Comparison of ENCODE assay signal across 8 mouse cellular contexts in the genomic region with DNA sequence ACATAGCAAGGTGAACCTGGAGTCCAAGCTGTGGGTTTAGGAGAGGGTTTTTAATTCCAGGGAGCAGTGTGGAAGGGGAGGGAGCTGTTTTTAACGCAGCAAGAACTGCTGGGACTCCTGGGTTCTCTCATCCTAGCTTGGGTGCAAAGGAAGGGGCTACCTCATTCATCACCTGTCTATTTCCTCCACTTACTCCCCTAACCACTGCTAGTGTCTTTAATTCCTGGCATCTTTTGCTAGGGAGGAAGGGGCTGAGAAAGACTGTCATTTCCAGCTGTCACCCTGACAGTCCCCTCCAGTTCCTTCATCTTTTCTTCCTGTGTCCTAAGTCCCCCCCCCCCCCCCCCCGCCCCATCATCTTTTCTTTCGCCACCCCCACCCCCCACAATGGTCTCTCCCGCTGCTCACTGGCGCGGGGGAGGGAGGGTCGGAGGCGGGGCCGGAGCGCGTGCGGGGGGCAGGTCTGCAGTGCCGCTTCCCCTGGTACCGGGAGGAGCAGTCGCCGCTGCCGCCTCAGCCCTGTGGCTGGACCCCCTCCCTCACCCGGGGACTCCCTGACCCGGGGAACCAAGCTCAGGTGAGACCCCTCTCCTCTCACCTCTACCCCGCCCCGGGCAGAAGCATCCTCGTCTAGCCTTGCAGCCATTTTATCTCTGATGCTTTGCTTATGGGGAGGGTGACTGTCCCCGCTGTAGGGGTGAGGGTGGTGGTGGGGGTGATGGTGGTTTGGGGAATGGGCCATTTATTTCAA. TPM values are rescaled to one million over a fixed set of nuclear protein-coding genes. Genes with fewer than 3 reads are reported as not detected.
DNase-seq lines count a peak whose midpoint lies in the region; ATAC-seq and TF ChIP-seq lines count a peak whose summit lies in the region.

TSS of gene Sv2a (plus strand) at position 425 of the 751 bp plus-strand sequence.

- H3K4me3 ChIP-seq in thymus, adult 2 months (ENCODE audit: control insufficient read depth, insufficient read depth, low read length): peak within 1 kb of the TSS; percentile 51
- peak within 1 kb of the TSS; percentile 41 to 47 for H3K4me3 ChIP-seq in liver, embryonic 14.5 days (ENCODE audit: insufficient read depth in 1 of 2, low read depth in 2 of 2, low read length in 2 of 2)
- peak within 1 kb of the TSS; percentile 91 for H3K4me3 ChIP-seq in olfactory bulb, adult 2 months (ENCODE audit: insufficient read depth, low read depth, low read length)

- TF ChIP-seq CTCF in thymus, adult 2 months (IDR thresholded peaks at IDR 0.05; ENCODE audit: borderline replicate concordance, control insufficient read depth, extremely low read depth, insufficient read depth, low read length, poor library complexity): no peak
- no peak for TF ChIP-seq CTCF in liver, embryonic 14.5 days (IDR thresholded peaks at IDR 0.05; ENCODE audit: low read depth)
- TF ChIP-seq CTCF in olfactory bulb, adult 2 months (IDR thresholded peaks at IDR 0.05; ENCODE audit: insufficient read depth, low read depth, low read length): no peak

- peaks cover 15% of the 10 kb centered on the region for H3K4me1 ChIP-seq in thymus, adult 2 months (replicated peaks; ENCODE audit: control insufficient read depth, insufficient read depth, low read length)
- H3K4me1 ChIP-seq in liver, embryonic 14.5 days (replicated peaks; ENCODE audit: control insufficient read depth in 2 of 2, insufficient read depth in 2 of 2, low read length in 1 of 2): peaks cover 0 to 9% of the 10 kb centered on the region in 2 experiments; a peak in 2 of 4 replicates
- peaks cover 17% of the 10 kb centered on the region for H3K4me1 ChIP-seq in olfactory bulb, adult 2 months (ENCODE audit: control insufficient read depth, insufficient read depth, low read length)

- TF ChIP-seq POLR2A in thymus, adult 2 months (IDR thresholded peaks at IDR 0.05; ENCODE audit: control insufficient read depth, extremely low read depth, insufficient read depth, low read length, poor library complexity): no peak
- TF ChIP-seq POLR2A in olfactory bulb, adult 2 months (IDR thresholded peaks at IDR 0.05; ENCODE audit: insufficient read depth, low read depth, low read length): peak; percentile 73

- ATAC-seq in liver, embryonic 14.5 days (ENCODE audit: insufficient read depth): no peak

- DNase-seq in thymus, adult 2 months: peak; percentile 47
- DNase-seq in thymus, adult 18-20 months: no peak
- peak; percentile 85 for DNase-seq in cerebellum, adult 9-10 months
- DNase-seq in frontal cortex, postnatal 36 days (ENCODE audit: low spot score in 2 of 2): peak; percentile 69 to 78
- peak; percentile 59 to 83 for DNase-seq in kidney, postnatal 25 days
- DNase-seq in liver, embryonic 14.5 days (ENCODE audit: low read depth in 3 of 3, low spot score in 3 of 3): no peak
- no peak for DNase-seq in c-Kit-positive CD71-positive TER-119-positive erythroid progenitor cells, embryonic 14.5 days (ENCODE audit: low spot score)

- no peak within 1 kb of the TSS for H3K27ac ChIP-seq in thymus, adult 2 months (ENCODE audit: control insufficient read depth, insufficient read depth, low read length)
- no peak within 1 kb of the TSS for H3K27ac ChIP-seq in liver, embryonic 14.5 days
- peak within 1 kb of the TSS; percentile 97 for H3K27ac ChIP-seq in olfactory bulb, adult 2 months (ENCODE audit: insufficient read depth, low read depth, low read length)

- no peaks in the 10 kb centered on the region for H3K27me3 ChIP-seq in thymus, adult 2 months (ENCODE audit: control insufficient read depth, insufficient read depth, low read length)
- peaks cover 3% of the 10 kb centered on the region; the same call in 1 of the 2 replicates for H3K27me3 ChIP-seq in liver, embryonic 14.5 days (ENCODE audit: control insufficient read depth, insufficient read depth, low read length)

- H3K9me3 ChIP-seq in liver, embryonic 14.5 days (ENCODE audit: control insufficient read depth, low read length): no peaks in the 10 kb centered on the region

- TF ChIP-seq EP300 in liver, embryonic 14.5 days (IDR thresholded peaks at IDR 0.05; ENCODE audit: low read depth): no peak

- peaks cover 11% of the 10 kb centered on the region for H3K36me3 ChIP-seq in thymus, adult 2 months (ENCODE audit: control insufficient read depth, insufficient read depth, low read length)
- peaks cover 19% of the 10 kb centered on the region for H3K36me3 ChIP-seq in liver, embryonic 14.5 days (replicated peaks; ENCODE audit: control insufficient read depth, insufficient read depth, low read depth)

- peak within 1 kb of the TSS; percentile 61 for H3K4me2 ChIP-seq in liver, embryonic 14.5 days (ENCODE audit: low read depth)

- H3K9ac ChIP-seq in liver, embryonic 14.5 days (replicated peaks): no peak within 1 kb of the TSS; the same call in 1 of the 2 replicates

- 3% methylated on average over 18 of the region's 23 CpGs for WGBS in thymus, adult 2 months
- WGBS in liver, embryonic 14.5 days (ENCODE audit: insufficient replicate concordance): 1% methylated on average over 17 of the region's 23 CpGs
- WGBS in olfactory bulb, adult 2 months: 1% methylated on average over 21 of the region's 23 CpGs

RNA-seq across cellular contexts. Expression of gene Sv2a, which starts in this region (rescaled TPM):
- 3.7 and 4.4 TPM in 2 replicates for polyA plus RNA-seq in thymus, adult 2 months (2012; rRNA removed)
- 0.39 and 0.48 TPM in 2 replicates for polyA plus RNA-seq in liver, embryonic 14.5 days (2012; rRNA removed)
- 0.10 and 0.39 TPM in 2 replicates for polyA plus RNA-seq in liver, embryonic 14.5 days (2014; fragmentation: Nextera tagmentation; extraction: Ambion mirVana)
- 106 TPM in 1 of 2 replicates, not detected in the other for polyA plus RNA-seq in olfactory bulb, adult 2 months (2012; ENCODE audit: insufficient read depth, insufficient read length, low replicate concordance, missing spikeins)

Comparison
In these comparisons a context has a peak if more than half of its experiments do, and no peak if none do; other contexts are left out.
1. RNA of gene Sv2a (polyA plus RNA-seq): 106 TPM in olfactory bulb, adult 2 months; 3.7 to 4.4 TPM in thymus, adult 2 months and 0.10 to 0.48 TPM in liver, embryonic 14.5 days; every median in the first group is over 10 times any median in the second.
2. DNase-seq: peak in thymus, adult 2 months (single experiment), cerebellum, adult 9-10 months (single experiment), frontal cortex, postnatal 36 days (2 of 2) and kidney, postnatal 25 days (2 of 2); none in thymus, adult 18-20 months (0 of 2), liver, embryonic 14.5 days (0 of 3) and c-Kit-positive CD71-positive TER-119-positive erythroid progenitor cells, embryonic 14.5 days (single experiment).
3. Peak in every context shown above with its lines, with median percentiles within 50 percentile points of each other: H3K4me3 ChIP-seq.